Mouse (Mus musculus) C2C12 (cell line): ENCODE data around the gene Wnt10a.

Experiments
- CTCF ChIP-seq: IDR thresholded peaks from one replicate; pipeline ENCODE4 v1.5.1; 2011; ENCODE audit not compliant: control insufficient read depth, insufficient read depth, insufficient read length
- MAX ChIP-seq: IDR thresholded peaks from one replicate; pipeline ENCODE4 v1.6.1; 2011; ENCODE audit warnings: mild to moderate bottlenecking, control low read depth
- USF1 ChIP-seq: IDR thresholded peaks from one replicate; pipeline ENCODE4 v1.6.1; 2011; ENCODE audit warnings: low read depth, mild to moderate bottlenecking, control low read depth, moderate library complexity

DNA sequence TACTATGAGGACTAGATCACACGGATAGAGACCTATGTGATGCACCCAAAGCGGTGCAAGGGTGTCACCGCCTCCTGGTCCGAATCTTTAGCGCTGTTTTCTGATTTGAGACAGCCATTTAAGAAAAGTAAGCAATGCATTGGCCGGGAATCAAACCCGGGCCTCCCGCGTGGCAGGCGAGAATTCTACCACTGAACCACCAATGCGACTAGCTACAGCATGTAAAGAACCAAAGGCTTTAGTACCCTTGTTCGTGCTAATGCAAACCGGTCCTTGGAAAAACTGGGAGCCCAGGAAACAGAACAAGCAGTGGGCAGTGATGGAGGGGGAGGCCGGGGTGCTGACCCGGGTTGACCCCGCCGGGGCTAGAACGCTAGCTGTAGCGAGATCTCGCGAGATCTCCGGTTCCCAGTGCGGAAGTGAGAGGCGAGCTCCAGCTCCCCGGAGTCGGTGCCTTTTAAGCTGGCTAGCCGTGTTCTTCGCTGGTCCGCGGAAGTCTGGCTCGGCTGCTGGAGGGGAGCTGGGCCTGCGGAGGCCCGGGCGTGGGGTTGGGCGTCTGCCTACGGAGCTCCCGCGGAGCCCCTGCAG, 25.4 kb downstream of the Wnt10a start:
- no peak for TF ChIP-seq CTCF
- no peak for TF ChIP-seq MAX
- TF ChIP-seq USF1 = no peak
